Comparison of ENCODE assay signal across 8 mouse cellular contexts in the genomic region with DNA sequence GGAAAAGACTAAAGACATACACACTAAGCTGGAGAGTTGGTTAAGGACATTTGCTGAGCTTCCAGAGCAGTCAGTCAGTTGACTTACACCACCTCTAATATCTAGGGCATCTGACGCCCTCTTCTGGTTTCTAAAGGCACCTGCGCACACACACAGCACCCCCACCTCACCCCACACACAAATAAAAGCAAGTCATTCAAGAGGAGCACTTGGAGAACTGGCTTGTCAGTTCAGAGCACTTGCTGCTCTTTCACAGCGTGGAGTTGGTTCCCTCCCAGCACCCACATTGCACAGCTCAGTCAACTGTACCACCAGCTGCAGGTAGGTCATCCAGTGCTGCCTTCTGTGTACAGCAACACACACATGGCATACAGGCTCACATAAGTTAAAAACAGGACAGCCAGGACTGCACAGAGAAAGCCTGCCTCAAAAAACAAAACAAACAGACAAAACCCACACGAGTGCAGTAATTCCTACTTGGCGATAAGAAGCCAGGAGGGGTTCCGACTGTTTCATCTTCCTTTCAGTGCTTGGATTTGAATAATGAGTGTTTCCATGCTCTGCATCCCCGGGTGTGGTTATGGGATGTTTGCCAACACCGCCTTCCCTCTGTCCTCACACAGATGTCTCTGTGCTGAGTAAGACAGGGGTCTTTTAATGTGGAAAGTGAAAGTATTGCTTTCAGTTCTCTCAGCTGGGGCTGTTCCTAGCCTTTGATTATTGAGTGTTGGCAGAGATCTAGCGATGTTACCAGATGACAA. TPM values are rescaled to one million over a fixed set of nuclear protein-coding genes. Genes with fewer than 3 reads are reported as not detected.
DNase-seq lines count a peak whose midpoint lies in the region; ATAC-seq and TF ChIP-seq lines count a peak whose summit lies in the region.

No protein-coding gene starts in this region.

- H3K4me3 ChIP-seq in gastrocnemius, adult 2 months, result peak overlapping the region; percentile 49
- H3K4me3 ChIP-seq in intestine, postnatal 0 days (ENCODE audit: low read depth, low read length), result no peak overlapping the region
- no peak overlapping the region for H3K4me3 ChIP-seq in limb, embryonic 15.5 days
- H3K4me3 ChIP-seq in neural tube, embryonic 15.5 days (replicated peaks), result no peak overlapping the region

- no peaks in the 10 kb centered on the region for H3K36me3 ChIP-seq in intestine, postnatal 0 days (ENCODE audit: control insufficient read depth, insufficient read depth)
- no peaks in the 10 kb centered on the region for H3K36me3 ChIP-seq in limb, embryonic 15.5 days
- no peaks in the 10 kb centered on the region for H3K36me3 ChIP-seq in neural tube, embryonic 15.5 days

- TF ChIP-seq CTCF in gastrocnemius, adult 2 months (IDR thresholded peaks at IDR 0.05), result peak; percentile 72
- peak; percentile 70 for TF ChIP-seq CTCF in intestine, postnatal 0 days (IDR thresholded peaks at IDR 0.05; ENCODE audit: low read depth)

- no peaks in the 10 kb centered on the region for H3K27me3 ChIP-seq in intestine, postnatal 0 days (replicated peaks; ENCODE audit: control insufficient read depth, insufficient read depth, low read length)
- H3K27me3 ChIP-seq in limb, embryonic 15.5 days, result no peaks in the 10 kb centered on the region
- no peaks in the 10 kb centered on the region for H3K27me3 ChIP-seq in neural tube, embryonic 15.5 days (replicated peaks)

- no peak overlapping the region for H3K4me2 ChIP-seq in intestine, postnatal 0 days (replicated peaks; ENCODE audit: low read depth)
- peak overlapping the region; percentile 10; the same call in 1 of the 2 replicates for H3K4me2 ChIP-seq in limb, embryonic 15.5 days
- H3K4me2 ChIP-seq in neural tube, embryonic 15.5 days, result peak overlapping the region; percentile 23

- no peaks in the 10 kb centered on the region for H3K9me3 ChIP-seq in intestine, postnatal 0 days (ENCODE audit: control insufficient read depth)
- H3K9me3 ChIP-seq in limb, embryonic 15.5 days, result no peaks in the 10 kb centered on the region
- H3K9me3 ChIP-seq in neural tube, embryonic 15.5 days (replicated peaks), result no peaks in the 10 kb centered on the region

- intact Hi-C loops in gastrocnemius, adult 2 months (cut with DNase I), result loop anchor here (1.0 to 5.0 kb wide), 2 partner anchors 37 to 50 kb away; no protein-coding TSS in a partner anchor

- peaks cover 8% of the 10 kb centered on the region; the same call in 1 of the 2 replicates for H3K4me1 ChIP-seq in intestine, postnatal 0 days (replicated peaks; ENCODE audit: control insufficient read depth, insufficient read depth, low read length)
- peaks cover 41% of the 10 kb centered on the region for H3K4me1 ChIP-seq in limb, embryonic 15.5 days
- H3K4me1 ChIP-seq in neural tube, embryonic 15.5 days, result peaks cover 55% of the 10 kb centered on the region

- WGBS in intestine, postnatal 0 days, result 35% methylated on average over 9 of the region's 9 CpGs
- WGBS in limb, embryonic 15.5 days, result 43% methylated on average over 9 of the region's 9 CpGs
- 43% methylated on average over 9 of the region's 9 CpGs for WGBS in neural tube, embryonic 15.5 days

- H3K27ac ChIP-seq in gastrocnemius, adult 2 months, result peak overlapping the region; percentile 80
- no peak overlapping the region for H3K27ac ChIP-seq in intestine, postnatal 0 days (ENCODE audit: low read depth, low read length)
- peak overlapping the region; percentile 65 for H3K27ac ChIP-seq in limb, embryonic 15.5 days
- H3K27ac ChIP-seq in neural tube, embryonic 15.5 days (replicated peaks), result peak overlapping the region; percentile 74

- no peak for ATAC-seq in intestine, postnatal 0 days
- ATAC-seq in limb, embryonic 15.5 days (ENCODE audit: insufficient number of reproducible peaks, low FRiP score, low TSS enrichment, low read depth), result no peak; the same call in 1 of the 2 replicates
- ATAC-seq in neural tube, embryonic 15.5 days (ENCODE audit: low FRiP score), result no peak; the same call in 1 of the 2 replicates

- DNase-seq in ovary, postnatal 36 days (ENCODE audit: low spot score), result peak; percentile 26
- no peak for DNase-seq in ovary, postnatal 14 days (ENCODE audit: low spot score)
- DNase-seq in c-Kit-positive CD71-negative TER-119-negative erythroid progenitor cells, embryonic 14.5 days (ENCODE audit: low read depth), result peak; percentile 33
- DNase-seq in gastrocnemius, adult 2 months, result peak; percentile 72
- DNase-seq in thymus, postnatal 4 days, result peak; percentile 75

- H3K9ac ChIP-seq in intestine, postnatal 0 days (ENCODE audit: low read depth, low read length), result no peak overlapping the region
- no peak overlapping the region for H3K9ac ChIP-seq in limb, embryonic 15.5 days
- H3K9ac ChIP-seq in neural tube, embryonic 15.5 days (replicated peaks), result no peak overlapping the region

RNA-seq across cellular contexts. Expression of a gene that starts 50.9 kb away (rescaled TPM):
- 100 to 1,000 TPM; 135 to 139 TPM for total RNA-seq in gastrocnemius, adult 2 months (2021)
- polyA plus RNA-seq in intestine, postnatal 0 days (2015; fragmentation: Nextera tagmentation; extraction: Ambion mirVana), result 6.1 and 6.3 TPM in 2 replicates
- polyA plus RNA-seq in limb, embryonic 15.5 days (2015; fragmentation: Nextera tagmentation; extraction: Ambion mirVana), result 15.9 and 17.1 TPM in 2 replicates
- polyA plus RNA-seq in neural tube, embryonic 15.5 days (2015; fragmentation: Nextera tagmentation; extraction: Ambion mirVana), result 16.3 and 16.9 TPM in 2 replicates
